Mouse (Mus musculus): ENCODE measurements around the gene Hnrnpa1.

DNA sequence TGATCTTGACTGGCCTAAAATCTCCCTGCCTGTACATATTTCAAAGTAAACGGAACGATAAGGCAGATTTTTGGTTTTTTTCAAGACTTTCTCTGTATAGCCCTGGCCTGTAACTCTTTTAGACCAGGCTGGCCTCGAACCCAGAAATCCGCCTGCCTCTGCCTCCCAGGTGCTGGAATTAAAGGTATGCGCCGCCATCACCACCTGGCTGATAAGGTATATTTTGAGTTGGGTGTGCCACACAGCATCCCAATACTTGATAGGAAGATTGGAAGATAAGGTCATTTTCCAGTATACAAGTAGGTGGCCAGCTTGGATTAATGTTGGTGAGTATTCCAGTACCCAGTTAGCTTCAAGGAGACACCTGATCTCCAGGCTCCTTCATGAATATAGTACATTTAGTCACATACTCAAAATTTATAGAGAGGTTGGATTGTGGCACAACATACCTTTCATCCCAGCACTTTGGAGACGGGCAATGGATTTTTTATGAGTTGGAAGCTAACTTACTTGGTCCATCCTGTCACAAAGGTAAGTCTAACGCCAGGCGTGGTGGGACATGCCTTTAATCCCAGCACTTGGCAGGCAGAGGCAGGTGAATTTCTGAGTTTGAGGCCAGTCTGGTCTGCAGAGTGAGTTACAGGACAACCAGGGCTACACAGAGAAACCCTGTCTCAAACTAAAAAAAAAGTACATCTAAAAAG lies 7.0 kb downstream of the Hnrnpa1 start:
- TF ChIP-seq CTCF (IDR thresholded peaks at IDR 0.05; ENCODE audit: low read depth, low read length) (no peak), POLR2A (IDR thresholded peaks at IDR 0.05; ENCODE audit: insufficient read depth, low read length) (no peak), EP300 (IDR thresholded peaks at IDR 0.05; ENCODE audit: insufficient read depth, low read depth, low read length) (no peak)
